Comparison of ENCODE assay signal across 25 mouse cellular contexts in the genomic region with DNA sequence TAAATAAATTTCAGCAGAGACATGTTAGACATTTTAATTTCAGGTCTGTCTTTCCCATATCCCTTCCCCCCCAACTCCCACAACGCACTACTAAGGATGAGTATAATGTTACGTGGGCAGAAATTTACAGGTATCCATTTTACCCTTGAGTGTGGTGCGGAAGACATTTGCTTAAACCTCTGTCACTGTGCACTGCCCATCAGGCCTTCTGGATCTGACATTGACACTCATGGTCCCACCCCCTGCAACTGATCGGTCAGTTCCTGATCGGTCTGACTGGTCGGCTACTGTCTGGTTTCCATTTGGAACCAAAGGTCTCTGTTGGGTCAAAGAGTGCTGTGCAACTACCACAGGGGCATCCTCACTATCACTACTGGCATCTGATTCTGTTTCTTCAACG.
"Had no signal": no experiment of that assay in that cellular context is flagged by ENCODE, and none has a peak within 500 bp of the region (broad histone marks: within the 10 kb centered on the region; RNA-seq: fewer than 3 reads in every experiment).

No protein-coding gene starts in this region.

- H3K27ac ChIP-seq: gastrocnemius, adult 2 months; heart, adult 2 months; hindbrain, embryonic 10.5 days; hindbrain, embryonic 12.5 days; hindbrain, embryonic 15.5 days; intestine, embryonic 15.5 days; kidney, postnatal 0 days; layer of hippocampus, adult 2 months; left cerebral cortex, adult 2 months; limb, embryonic 10.5 days; limb, embryonic 12.5 days; liver, embryonic 13.5 days had no signal

- DNase-seq: gastrocnemius, adult 2 months; gastrocnemius, postnatal 10 days; gastrocnemius, postnatal 25 days; heart, adult 2 months; heart, postnatal 10 days; heart, postnatal 4 days; kidney, adult 18-20 months; kidney, adult 8-10 months; kidney, postnatal 14 days; kidney, postnatal 4 days; liver; liver, embryonic 13.5 days had no signal

- H3K4me3 ChIP-seq: gastrocnemius, adult 2 months; heart, adult 2 months; heart, embryonic 12.5 days; hindbrain, embryonic 10.5 days; hindbrain, embryonic 12.5 days; hindbrain, embryonic 15.5 days; intestine, embryonic 15.5 days; layer of hippocampus, adult 2 months; left cerebral cortex, adult 2 months; limb, embryonic 10.5 days; limb, embryonic 12.5 days; liver, embryonic 13.5 days had no signal

- H3K27me3 ChIP-seq: heart, embryonic 12.5 days; hindbrain, embryonic 12.5 days; hindbrain, embryonic 15.5 days; intestine, embryonic 15.5 days; limb, embryonic 12.5 days; liver, embryonic 13.5 days had no signal

- H3K9ac ChIP-seq: heart, embryonic 12.5 days; hindbrain, embryonic 12.5 days; hindbrain, embryonic 15.5 days; intestine, embryonic 15.5 days; limb, embryonic 12.5 days; liver, embryonic 13.5 days had no signal

- H3K4me1 ChIP-seq: hindbrain, embryonic 10.5 days; hindbrain, embryonic 12.5 days; hindbrain, embryonic 15.5 days; intestine, embryonic 15.5 days; limb, embryonic 10.5 days; limb, embryonic 12.5 days had no signal

- ATAC-seq: inflammation-experienced regulatory T-cells, adult 6 months; intestine, embryonic 15.5 days; intestine, postnatal 0 days had no signal

- H3K4me2 ChIP-seq: heart, embryonic 12.5 days; hindbrain, embryonic 12.5 days; hindbrain, embryonic 15.5 days; intestine, embryonic 15.5 days; limb, embryonic 12.5 days; liver, embryonic 11.5 days; liver, embryonic 13.5 days had no signal

- H3K9me3 ChIP-seq: heart, embryonic 12.5 days; hindbrain, embryonic 10.5 days; hindbrain, embryonic 12.5 days; hindbrain, embryonic 15.5 days; intestine, embryonic 15.5 days; limb, embryonic 10.5 days; limb, embryonic 12.5 days; liver, embryonic 13.5 days had no signal
